Mouse (Mus musculus) B cell, adult 62 days (primary cell): ENCODE results near the gene Mfsd14a. TPM values are rescaled to one million over a fixed set of nuclear protein-coding genes. Genes with fewer than 3 reads are reported as not detected.

Experiments used
- total RNA-seq: library from RNA; stranded (reverse); gene quantifications from 4 replicates; pipeline ENCODE4 v1.2.4, GENCODE M21; 2023

Mfsd14a gene
- 72.8 to 77.5 TPM (median 74.4 TPM) in 4 replicates for total RNA-seq

DNA sequence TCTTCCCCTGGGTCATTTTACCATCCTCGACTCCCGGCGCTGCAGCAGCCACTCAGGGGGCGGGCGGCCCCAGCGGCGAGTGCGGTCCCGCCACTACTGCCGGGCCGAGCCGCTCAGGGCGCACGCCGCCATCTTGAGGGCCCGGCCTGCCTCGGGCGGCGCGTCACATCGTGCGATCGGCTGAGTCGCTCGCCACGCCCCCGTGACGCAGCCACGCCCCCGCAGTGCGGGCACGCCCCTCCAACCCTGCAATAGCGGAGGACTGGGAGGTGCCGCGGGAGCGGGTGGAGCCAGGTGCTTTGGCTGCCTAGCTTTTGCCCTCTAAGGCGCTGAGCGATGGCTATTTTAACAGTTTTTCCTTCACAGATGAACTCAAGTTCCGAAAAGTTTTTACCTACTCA, at the start of gene Mfsd14a:
Gene Mfsd14a, minus strand, starts transcription at position 215 of the 401 bp plus-strand sequence.

DNA sequence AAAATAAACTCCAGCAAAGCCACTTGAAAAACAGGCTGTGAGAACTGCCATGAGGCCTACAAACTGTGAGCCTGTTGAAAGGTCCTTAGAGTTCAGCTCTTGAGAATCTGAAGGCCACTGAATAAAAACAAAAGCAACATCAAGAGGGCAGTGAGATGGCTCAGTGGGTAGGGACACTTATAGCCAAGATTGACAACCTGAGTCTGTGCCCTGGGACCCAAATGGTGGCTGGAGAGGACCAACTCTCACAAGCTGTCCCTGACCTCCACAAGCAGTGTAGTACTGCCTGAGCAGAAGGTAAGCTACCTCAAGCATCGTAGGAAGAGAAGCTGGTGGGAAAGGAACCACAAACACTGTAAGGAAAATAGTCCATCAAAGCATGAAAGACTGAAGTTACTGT, 18.7 kb upstream of the Mfsd14a start, which contains the start of gene Gm43191:
Gene Gm43191, minus strand, starts transcription at position 101 of the 400 bp plus-strand sequence.

DNA sequence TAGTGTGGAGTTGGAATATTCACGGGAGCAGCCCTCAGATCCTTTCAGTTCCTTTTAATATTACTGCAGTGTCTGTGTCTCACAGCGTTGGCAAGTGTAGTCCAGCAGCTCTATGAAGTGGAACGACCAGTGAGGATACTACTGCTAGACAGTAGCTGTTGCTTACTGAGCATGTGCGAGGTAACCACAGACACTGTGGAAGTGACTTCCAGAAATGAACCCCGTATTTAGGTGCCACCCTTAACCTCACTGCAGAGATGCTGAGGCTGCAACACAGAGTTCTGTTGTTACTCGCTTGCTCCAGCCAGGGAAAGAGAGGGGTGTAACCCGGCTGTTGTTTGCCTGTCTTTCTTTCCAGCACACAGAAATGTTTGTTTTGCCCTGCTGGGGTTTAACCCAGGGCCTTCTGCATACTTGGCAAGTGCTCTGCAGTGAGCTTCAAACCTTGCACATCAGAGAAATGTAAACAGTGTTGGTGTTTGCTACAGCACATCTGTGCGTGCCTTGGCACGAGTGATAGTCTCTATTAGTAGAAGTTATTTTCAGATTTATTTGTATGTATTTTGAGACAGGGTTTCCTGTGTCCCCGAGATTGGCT, 48.1 kb downstream of the Mfsd14a start, which contains the start of gene Trmt13:
Gene Trmt13, minus strand, starts transcription at position 293 of the 598 bp plus-strand sequence.

DNA sequence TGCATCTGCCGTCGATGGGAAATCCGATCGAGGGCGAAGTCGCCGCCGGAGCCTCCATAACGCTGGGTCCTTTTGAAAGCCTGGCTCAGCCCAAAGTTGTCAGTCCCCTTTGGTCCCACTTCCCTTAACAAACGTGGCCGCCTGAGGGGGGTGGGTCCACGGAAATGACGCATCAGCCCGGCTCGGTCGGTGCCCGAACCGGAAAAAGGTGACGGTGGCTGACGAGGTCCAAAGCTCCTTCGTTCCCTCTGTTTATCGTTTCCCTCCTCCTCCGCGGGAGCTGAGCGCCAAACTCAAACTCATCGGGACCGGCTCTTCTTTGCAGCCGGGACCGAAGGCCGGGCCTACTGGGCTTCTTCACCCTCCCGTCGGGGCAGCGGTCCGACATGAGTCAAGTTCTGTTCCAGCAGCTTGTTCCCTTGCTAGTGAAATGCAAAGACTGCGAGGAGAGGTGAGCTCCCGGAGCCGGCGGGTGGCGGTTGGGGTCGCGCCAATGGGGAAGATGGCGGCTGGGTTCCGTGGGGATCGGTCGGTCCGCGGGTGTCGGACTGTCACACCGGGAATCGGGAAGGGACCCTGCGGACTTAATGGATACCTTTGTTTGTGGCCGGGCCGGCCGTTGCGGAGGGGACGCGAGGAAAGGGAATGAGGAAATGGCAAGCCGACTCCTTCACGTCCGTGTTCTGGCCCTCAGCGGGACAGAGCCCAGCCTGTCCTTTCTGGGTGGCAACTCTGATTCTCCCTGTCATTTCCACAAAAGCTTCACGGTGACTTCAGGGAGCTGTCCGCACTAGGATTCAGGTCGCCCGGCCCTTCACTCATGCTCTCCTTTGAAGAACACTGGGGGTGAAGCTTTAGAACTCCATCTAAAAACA, 67.5 kb downstream of the Mfsd14a start, which contains the start of gene Sass6:
Gene Sass6, plus strand, starts transcription at position 255 of the 875 bp plus-strand sequence.

Other genes with a start within 250 kb of the Mfsd14a start
- 33.1 to 34.6 TPM (median 33.8 TPM) in 4 replicates for gene Cdc14a, start 238.6 kb downstream of the Mfsd14a start, total RNA-seq
- gene Rtca, start 154.5 kb downstream of the Mfsd14a start, total RNA-seq = 22.9 to 28.9 TPM (median 27.9 TPM) in 4 replicates
- 11.2 to 18.4 TPM (median 13.6 TPM) in 4 replicates for gene Dbt, start 149.6 kb downstream of the Mfsd14a start, total RNA-seq
- not detected in 4 replicates for gene Lrrc39, start 99.7 kb downstream of the Mfsd14a start, total RNA-seq
- 9.5 to 10.5 TPM (median 9.9 TPM) in 4 replicates for gene Sass6, start 67.7 kb downstream of the Mfsd14a start, total RNA-seq
- gene Trmt13, start 48.1 kb downstream of the Mfsd14a start, total RNA-seq = 27.7 to 36.9 TPM (median 32.1 TPM) in 4 replicates
- gene Gm43191, start 18.6 kb upstream of the Mfsd14a start, total RNA-seq = not detected in 4 replicates
- 21.4 to 24.7 TPM (median 23.4 TPM) in 4 replicates for gene Slc35a3, start 50.2 kb upstream of the Mfsd14a start, total RNA-seq
- 13.3 to 15.1 TPM (median 14.3 TPM) in 4 replicates for gene Agl, start 145.5 kb upstream of the Mfsd14a start, total RNA-seq
- 2.1 to 5.4 TPM (median 2.9 TPM) in 4 replicates for gene Frrs1, start 196.8 kb upstream of the Mfsd14a start, total RNA-seq